Mouse (Mus musculus) CD8-positive naive resting alpha-beta T cell, adult 2 months (primary cell): Measurements from ENCODE around the gene Ptpdc1.
A peak's percentile ranks its signal among the peaks of the same experiment; 100 is the strongest.

Source experiments
- DNase-seq, 2 experiments: peaks; one replicate each; pipeline ENCODE4 v3.0.0; 2022; ENCODE audit warnings: low read depth in 2 of 2, low spot score in 2 of 2

The Ptpdc1 gene

DNA sequence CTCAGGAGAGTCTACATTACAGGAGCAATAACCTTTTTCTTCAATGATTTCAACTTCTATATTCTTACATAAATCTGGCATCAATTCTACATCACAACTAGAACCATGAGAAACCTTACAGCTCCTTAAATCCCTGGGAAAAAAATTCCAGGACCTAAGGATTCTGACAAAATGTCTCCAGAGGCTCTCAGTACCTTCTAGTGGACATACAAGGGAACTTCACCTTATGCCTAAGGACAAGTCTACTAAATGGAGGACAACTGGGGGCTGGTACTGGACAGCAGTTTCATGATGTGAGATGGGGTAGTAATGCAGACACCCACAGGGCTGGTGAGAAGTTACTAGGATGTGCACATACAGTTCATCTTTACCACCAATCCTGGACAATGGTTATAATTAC lies 34.7 kb downstream of the Ptpdc1 start:
- no peak for DNase-seq

- no peak for DNase-seq
Measured at GRCm38 (mm10) chr13:48587354-48587753, 38.1 kb downstream of the Ptpdc1 start.

- no peak for DNase-seq
Measured at GRCm38 (mm10) chr13:48586496-48586895, 39.0 kb downstream of the Ptpdc1 start.

DNA sequence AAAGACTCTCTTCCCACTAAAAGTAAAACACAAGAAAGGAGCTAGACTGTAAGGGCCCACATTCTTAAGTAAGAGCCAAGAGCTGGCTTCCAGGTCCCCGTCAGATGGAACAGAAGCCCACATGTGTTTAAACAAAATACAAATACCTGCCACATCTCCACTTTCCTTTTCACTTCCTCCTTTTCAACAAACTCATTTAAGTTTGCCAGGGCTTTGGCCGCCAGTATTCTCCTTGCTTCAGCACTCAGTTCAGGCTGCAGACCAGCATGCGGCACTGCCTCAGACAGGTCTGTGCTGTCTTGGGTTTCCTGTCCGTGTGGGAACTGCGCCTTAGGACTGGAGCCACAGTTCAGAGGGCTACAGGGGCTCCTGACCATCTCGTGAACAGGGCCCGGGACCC lies 39.7 kb downstream of the Ptpdc1 start:
- no peak for DNase-seq

- DNase-seq = no peak
Measured at GRCm38 (mm10) chr13:48582688-48583379, 42.6 kb downstream of the Ptpdc1 start.

- DNase-seq = no peak
Measured at GRCm38 (mm10) chr13:48578616-48579015, 46.8 kb downstream of the Ptpdc1 start.

DNA sequence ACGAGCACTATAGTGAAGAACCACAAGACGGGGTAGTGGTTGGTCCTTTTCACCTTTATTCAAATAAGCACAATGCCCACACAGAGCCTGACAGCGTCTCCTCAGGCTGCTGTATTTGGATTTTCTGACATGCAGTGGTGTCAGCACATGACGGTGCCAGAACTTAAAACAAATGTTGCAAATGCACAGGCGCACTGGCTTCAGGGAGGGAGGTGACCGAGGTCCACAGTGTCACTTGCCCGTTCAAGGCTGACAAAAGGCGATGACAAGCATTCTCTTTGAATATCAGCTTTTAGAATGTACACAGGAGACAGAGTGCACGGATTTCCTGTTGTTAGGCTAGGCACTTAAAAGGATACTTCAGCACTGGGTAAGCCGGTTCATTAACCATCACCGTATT lies 47.6 kb downstream of the Ptpdc1 start:
- no peak for DNase-seq

DNA sequence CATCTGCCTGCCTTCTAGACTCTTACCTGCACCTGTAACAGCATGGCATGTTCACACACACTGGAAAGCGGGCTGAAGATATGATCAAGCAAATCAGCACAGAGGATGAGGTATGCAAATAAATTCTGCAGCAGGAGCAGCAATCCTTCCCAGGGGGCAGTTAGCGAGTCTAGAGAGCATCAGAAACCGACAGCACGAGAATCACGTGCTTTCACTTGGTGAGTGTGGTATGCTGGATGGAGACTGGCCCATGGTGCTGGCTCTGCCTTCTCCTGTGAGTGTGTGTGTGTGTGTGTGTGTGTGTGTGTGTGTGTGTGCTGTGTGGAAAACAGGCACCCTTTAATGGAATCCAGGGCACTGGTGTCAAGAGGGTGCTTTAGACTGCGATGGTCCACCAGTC lies 48.5 kb downstream of the Ptpdc1 start:
- DNase-seq = no peak

DNA sequence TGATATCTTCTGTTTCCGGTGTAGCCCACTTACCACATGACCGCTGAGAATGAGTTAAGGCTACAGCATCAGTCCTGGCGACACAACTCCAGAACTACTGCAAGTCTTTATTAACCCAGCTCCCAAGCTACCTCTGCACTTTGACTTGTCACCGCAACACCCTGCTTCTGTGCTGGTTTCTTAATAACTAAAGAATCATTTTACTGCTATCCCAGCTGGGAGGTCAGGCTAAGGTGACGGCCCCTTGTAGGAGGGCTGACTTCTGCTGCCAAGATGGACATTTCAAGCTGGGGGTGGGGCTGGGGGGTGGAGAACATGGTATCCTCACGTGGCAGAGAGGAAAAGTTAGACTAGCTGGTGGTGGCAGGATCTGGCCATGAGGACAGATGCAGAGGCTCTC lies 50.7 kb downstream of the Ptpdc1 start:
- DNase-seq = no peak

DNA sequence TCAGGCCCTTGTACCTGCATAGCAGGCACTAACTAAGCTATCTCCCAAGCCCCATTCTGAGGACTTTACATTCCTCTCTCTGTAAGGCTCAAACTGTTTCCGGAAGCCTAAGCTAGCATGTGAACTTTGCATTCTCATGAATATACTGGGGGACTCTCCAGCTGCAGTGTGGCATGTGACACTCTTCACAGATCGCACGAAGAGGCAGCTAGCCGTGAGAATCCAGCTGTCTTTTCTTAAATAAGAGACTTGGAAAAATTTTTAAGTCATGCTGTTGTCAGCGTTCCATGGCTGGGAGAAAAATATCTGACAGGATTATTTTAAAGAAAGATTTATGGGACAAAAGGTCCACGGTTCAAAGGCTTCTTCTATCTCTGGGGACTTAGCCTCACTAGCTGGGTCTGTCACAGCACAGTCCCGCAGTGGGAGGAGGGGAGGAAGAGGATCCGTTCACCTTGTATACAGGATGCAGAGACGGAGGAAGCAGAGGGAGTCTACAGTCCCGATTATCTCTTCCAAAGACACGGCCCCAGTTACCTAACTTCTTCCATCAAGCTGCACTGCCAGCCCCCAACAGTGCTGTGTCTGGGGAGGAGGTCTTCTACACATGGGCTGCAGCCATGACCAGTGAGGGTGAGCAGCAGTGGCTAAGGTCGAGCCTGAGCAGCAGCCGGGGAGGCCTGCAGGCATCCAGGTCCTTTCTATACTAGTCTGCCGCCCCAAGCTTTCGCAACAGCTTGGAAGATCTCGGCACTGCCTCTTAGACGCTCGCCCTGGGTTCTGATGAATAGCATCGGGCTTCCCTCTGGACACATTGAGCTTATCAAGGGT lies 51.7 kb downstream of the Ptpdc1 start:
- no peak for DNase-seq

DNA sequence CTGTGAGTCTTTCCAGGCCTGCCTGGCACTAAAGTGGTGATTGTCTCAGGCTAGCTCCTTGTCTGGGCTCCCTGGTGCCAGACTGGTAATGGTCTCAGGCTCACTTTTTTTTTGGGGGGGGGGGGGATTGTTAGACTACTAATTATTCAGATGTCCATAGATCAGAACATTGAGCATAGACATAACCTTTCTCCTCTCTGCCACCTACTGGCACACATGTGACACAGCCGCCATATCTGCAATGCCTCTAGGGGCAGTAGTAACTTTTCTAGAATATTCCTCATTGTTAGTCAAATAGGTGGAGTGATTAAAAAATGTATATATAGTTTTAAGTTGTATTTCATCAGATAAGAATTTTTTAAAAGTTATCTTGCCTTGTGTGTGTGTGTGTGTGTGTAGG lies 53.3 kb downstream of the Ptpdc1 start:
- DNase-seq = peak; percentile 30 to 66

- DNase-seq = no peak
Measured at GRCm38 (mm10) chr13:48571298-48571697, 54.2 kb downstream of the Ptpdc1 start.

DNA sequence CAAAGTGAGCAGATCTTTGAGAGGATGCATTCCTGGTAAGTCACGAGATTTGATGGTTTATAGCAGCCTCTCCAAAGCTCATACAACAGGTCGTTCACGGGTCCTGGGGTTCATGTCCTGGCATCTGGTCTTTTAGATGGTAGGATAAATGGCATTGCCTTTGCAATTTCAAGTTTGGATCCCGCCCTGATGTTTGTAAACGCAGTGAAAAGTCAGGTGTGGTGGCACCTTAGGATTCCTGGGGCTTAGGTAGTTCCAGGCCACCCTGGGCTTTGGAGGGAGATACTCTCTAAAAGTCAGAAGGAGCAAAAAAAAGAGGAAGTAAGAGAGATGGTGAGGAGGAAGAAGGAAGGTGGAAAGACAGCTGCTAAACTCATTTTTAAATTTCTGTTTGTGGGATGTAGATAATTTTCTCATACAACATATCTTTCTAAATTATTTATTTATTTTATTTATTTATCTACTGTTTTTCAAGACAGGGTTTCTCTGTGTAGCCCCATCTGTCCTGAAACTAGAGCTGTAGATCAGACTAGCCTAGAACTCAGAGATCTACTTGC lies 55.8 kb downstream of the Ptpdc1 start:
- DNase-seq = no peak

DNA sequence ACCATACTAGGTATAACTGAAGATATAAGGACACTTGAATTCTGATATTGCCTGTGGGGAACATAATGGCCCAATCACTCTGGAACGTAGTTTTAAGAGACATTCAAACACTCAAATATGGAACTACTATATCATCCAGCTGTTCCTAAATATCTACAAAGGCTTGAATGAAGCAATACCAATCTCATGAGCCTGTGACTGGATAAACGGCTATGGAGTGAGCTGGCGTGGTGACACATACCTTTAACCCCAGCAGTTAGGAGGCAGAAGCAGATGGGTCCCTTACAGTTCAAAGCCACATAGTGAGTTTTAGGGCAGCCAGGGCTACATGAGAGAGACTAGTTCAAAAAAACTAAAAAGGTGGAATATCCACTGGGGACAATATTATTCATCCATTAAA lies 57.8 kb downstream of the Ptpdc1 start:
- DNase-seq = no peak

- DNase-seq = no peak
Measured at GRCm38 (mm10) chr13:48566116-48566935, 59.1 kb downstream of the Ptpdc1 start.

DNA sequence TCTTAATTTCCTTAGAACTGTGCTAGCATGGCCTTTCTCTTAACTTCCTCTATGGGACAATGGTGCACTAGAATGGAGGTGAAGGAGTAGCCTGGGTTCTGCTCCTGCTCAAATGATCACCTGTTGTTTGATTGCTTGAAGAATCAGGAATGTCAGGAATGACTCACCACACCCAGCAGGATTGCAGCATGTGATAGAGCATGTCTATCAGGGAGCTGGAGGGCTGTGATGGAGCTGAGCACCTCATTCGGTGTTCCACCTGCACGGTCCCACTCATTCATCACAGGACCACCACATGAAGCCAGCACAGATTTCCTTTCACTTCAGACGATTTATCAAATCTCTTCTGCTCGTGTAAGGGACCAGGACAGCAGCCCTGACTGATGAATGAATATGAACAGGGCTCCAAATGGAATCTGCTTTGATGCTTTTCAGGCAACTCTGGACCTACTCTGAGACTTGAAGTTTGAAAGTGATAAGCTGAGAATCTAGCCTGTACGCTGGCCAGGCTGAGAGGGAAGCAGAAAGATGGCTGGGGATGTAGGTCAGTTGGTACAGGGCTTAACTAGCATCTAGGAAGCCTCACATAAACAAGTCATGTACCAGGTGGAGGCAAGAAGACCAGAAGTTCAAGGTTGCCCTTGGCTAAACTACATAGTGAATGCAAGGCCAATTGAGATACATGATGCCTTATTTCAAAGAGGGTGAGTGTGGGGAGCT lies 60.4 kb downstream of the Ptpdc1 start:
- DNase-seq = no peak

- DNase-seq = no peak
Measured at GRCm38 (mm10) chr13:48562336-48562735, 63.1 kb downstream of the Ptpdc1 start.

DNA sequence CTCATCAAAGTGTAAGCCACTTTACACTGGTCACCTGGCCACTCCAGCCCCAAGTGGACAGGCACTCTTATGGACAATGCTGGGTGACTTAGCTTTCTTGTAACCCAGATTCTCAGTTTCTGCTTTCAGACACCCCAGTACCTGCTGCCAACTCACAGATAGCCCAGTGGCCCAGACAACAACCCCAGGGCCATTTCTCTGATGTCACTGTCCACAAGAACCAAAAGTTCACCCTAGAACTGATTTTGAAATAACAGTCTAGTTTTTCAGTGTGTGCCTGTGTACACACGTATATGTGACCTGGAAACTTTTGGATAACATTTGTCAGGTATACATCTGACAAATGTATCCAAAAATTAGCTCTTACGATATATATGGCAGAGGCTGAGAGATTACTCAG lies 64.0 kb downstream of the Ptpdc1 start:
- DNase-seq = no peak

GRCm38 (mm10) chr13:48555976-48556375 lies 69.5 kb downstream of the Ptpdc1 start:
- no peak for DNase-seq

DNA sequence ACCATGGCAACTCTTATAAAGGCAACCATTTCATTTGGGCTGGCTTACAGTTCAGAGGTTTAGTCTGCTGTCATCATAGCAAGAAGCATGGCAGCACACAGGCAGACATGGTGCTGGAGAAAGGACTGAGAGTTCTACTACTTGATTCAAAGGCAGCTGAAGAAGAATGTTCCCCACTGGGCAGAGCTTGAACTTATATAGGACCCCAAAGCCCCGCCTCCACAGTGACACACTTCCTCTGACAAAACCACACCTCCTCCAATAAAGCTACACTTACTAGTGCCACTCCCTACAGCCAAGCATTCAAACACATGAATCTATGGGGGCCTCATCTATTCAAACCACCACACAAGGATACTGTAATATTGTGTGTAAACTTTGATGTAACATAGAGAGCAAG lies 70.9 kb downstream of the Ptpdc1 start:
- no peak for DNase-seq

- DNase-seq = no peak
Measured at GRCm38 (mm10) chr13:48553511-48553910, 72.0 kb downstream of the Ptpdc1 start.
